Mouse (Mus musculus) midbrain, embryonic 16.5 days (tissue): Measurements from ENCODE around the gene Eif3a. TPM values are rescaled to one million over a fixed set of nuclear protein-coding genes. Genes with fewer than 3 reads are reported as not detected.

ENCODE experiments used
- ATAC-seq: fragments of 200-750 bp; cut with Nextera tagmentation; 2 replicates; pipeline ENCODE4 v1.8.0; 2017; ENCODE audit warnings: moderate TSS enrichment
- H3K27ac ChIP-seq: fragments of 300-500 bp; sonication (generic); 2 replicates; pipeline ENCODE4 v1.5.1; 2014; ENCODE audit warnings: mild to moderate bottlenecking, low read length, mixed read lengths
- H3K27me3 ChIP-seq: fragments of 300-500 bp; sonication (generic); 2 replicates; pipeline ENCODE4 v1.6.1; 2014; ENCODE audit warnings: low read depth, low read length, mixed read lengths; ENCODE audit not compliant: control insufficient read depth, insufficient read depth
- H3K36me3 ChIP-seq: fragments of 300-500 bp; sonication (generic); 2 replicates; pipeline ENCODE4 v1.6.1; 2014; ENCODE audit warnings: mild to moderate bottlenecking, low read length, moderate library complexity, mixed read lengths; ENCODE audit not compliant: control insufficient read depth, insufficient read depth
- H3K4me1 ChIP-seq: fragments of 300-500 bp; sonication (generic); 2 replicates; pipeline ENCODE4 v1.6.1; 2014; ENCODE audit warnings: mild to moderate bottlenecking, low read length, mixed read lengths; ENCODE audit not compliant: control insufficient read depth, insufficient read depth
- H3K4me2 ChIP-seq: fragments of 300-500 bp; sonication (generic); 2 replicates; pipeline ENCODE4 v1.6.1; 2014; ENCODE audit warnings: mild to moderate bottlenecking, low read length, mixed read lengths
- H3K4me3 ChIP-seq: fragments of 300-500 bp; sonication (generic); 2 replicates; pipeline ENCODE4 v1.5.1; 2014; ENCODE audit warnings: low read depth, mild to moderate bottlenecking, low read length, moderate library complexity, mixed read lengths
- H3K9ac ChIP-seq: fragments of 300-500 bp; sonication (generic); 2 replicates; pipeline ENCODE4 v1.6.1; 2014; ENCODE audit warnings: low read depth, low read length, mixed read lengths
- H3K9me3 ChIP-seq: fragments of 300-500 bp; sonication (generic); replicated peaks from 2 replicates; pipeline ENCODE4 v1.6.1; 2014; ENCODE audit warnings: mild to moderate bottlenecking, low read length, mixed read lengths; ENCODE audit not compliant: control insufficient read depth, poor library complexity, severe bottlenecking
- WGBS: fragments of 180-500 bp; shearing (Covaris S2); extraction: QIAGEN DNeasy Blood & Tissue Kit; methylation state at CpG from one replicate; pipeline ENCODE4 v1.1.7; 2014; 5-methylcytosine and 5-hydroxymethylcytosine counted together
- polyA plus RNA-seq: library from polyadenylated mRNA; unstranded; fragments of >200 nt; fragmentation: Nextera tagmentation; extraction: Ambion mirVana; gene quantifications from 2 replicates; pipeline ENCODE4 v1.2.1, GENCODE M21; 2015

Gene Eif3a
- 102 and 112 TPM in 2 replicates for polyA plus RNA-seq

DNA sequence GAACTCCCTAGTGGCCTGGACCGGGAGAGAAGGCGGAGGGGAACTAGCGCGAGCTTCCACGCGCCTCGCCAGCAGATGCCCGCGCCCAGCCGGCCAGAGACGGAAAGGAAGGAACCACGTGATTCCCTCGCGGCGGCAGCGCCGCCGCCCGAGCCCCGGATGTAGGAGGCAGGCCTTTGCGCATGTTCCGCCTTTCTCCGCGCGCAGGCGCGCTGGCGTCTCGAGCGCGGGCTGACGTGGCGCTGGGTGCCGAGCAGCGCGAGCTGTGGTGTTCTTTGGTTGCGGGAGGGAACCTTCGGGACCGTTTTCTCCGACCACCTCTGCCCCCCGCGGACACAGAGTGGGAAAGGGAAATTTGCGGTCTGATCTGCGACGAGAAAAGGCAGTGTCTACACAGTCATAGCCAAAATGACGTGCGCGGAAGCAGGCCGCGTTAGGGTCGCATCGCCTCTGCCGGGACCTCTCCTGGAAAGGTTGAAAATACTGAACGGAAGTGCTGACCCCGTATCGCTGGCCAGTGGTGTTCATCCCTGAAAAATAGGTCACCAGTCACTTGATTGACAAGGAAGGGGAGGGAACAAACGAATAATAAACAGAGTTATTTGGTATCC, at the start of gene Eif3a:
Gene Eif3a, minus strand, starts transcription at position 108 of the 611 bp plus-strand sequence.
- H3K36me3 ChIP-seq, result no peaks in the 10 kb centered on the region
- ATAC-seq, result peak; percentile 96
- under 1% methylated on average over 57 of the region's 57 CpGs for WGBS

DNA sequence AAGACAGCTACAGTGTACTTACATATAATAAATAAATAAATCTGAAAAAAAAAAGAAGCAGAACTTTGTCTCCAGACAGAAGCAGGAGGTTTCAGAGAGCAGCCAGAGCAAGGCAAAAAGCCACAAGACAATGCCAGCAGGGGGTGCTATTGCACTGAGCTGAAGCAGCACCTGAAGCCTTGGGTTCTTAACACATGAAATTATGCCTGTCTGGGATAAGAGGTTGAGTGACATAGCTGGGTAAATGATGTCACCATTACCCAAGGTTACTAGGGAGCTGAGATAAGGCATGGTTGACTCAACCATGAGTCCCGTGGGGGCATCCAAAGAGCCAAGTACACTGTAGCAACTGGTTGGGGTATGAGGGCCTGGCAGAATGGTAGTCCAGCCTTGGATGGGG, 47.3 kb upstream of the Eif3a start:
- H3K27ac ChIP-seq, result no peak overlapping the region
- WGBS, result 64% methylated on average over 1 of the region's 1 CpGs
- H3K4me3 ChIP-seq, result no peak overlapping the region
- H3K27me3 ChIP-seq, result no peaks in the 10 kb centered on the region
- peaks cover 33% of the 10 kb centered on the region for H3K36me3 ChIP-seq
- H3K4me2 ChIP-seq, result no peak overlapping the region
- no peaks in the 10 kb centered on the region for H3K9me3 ChIP-seq
- no peaks in the 10 kb centered on the region for H3K4me1 ChIP-seq
- no peak for ATAC-seq
- no peak overlapping the region for H3K9ac ChIP-seq

More for the DNA sequence above, at the start of gene Eif3a:
- no peaks in the 10 kb centered on the region for H3K9me3 ChIP-seq
- H3K4me3 ChIP-seq, result peak within 1 kb of the TSS; percentile 73
- H3K9ac ChIP-seq, result peak within 1 kb of the TSS; percentile 96
- H3K27me3 ChIP-seq, result no peaks in the 10 kb centered on the region
- H3K4me1 ChIP-seq, result peaks cover 23% of the 10 kb centered on the region
- H3K4me2 ChIP-seq, result peak within 1 kb of the TSS; percentile 81
- H3K27ac ChIP-seq, result peak within 1 kb of the TSS; percentile 96

- H3K9ac ChIP-seq, result no peak overlapping the region
- no peak overlapping the region for H3K4me3 ChIP-seq
- no peak overlapping the region for H3K27ac ChIP-seq
- no peak for ATAC-seq
- H3K9me3 ChIP-seq, result no peaks in the 10 kb centered on the region
- H3K4me2 ChIP-seq, result no peak overlapping the region
- no peaks in the 10 kb centered on the region for H3K27me3 ChIP-seq
- H3K4me1 ChIP-seq, result no peaks in the 10 kb centered on the region
- peaks cover 19% of the 10 kb centered on the region for H3K36me3 ChIP-seq
- 95% methylated on average over 6 of the region's 6 CpGs for WGBS
These were observed 28.2 kb upstream of the Eif3a start for GRCm38 (mm10) chr19:60818677-60819076.

- ATAC-seq, result no peak
- no peak overlapping the region for H3K9ac ChIP-seq
- peaks cover 5% of the 10 kb centered on the region for H3K36me3 ChIP-seq
- H3K9me3 ChIP-seq, result no peaks in the 10 kb centered on the region
- no peaks in the 10 kb centered on the region for H3K27me3 ChIP-seq
- H3K27ac ChIP-seq, result no peak overlapping the region
- peaks cover 9% of the 10 kb centered on the region for H3K4me1 ChIP-seq
- 98% methylated on average over 6 of the region's 6 CpGs for WGBS
- H3K4me3 ChIP-seq, result no peak overlapping the region
- H3K4me2 ChIP-seq, result no peak overlapping the region
These were observed 22.7 kb upstream of the Eif3a start for GRCm38 (mm10) chr19:60813133-60813532.

DNA sequence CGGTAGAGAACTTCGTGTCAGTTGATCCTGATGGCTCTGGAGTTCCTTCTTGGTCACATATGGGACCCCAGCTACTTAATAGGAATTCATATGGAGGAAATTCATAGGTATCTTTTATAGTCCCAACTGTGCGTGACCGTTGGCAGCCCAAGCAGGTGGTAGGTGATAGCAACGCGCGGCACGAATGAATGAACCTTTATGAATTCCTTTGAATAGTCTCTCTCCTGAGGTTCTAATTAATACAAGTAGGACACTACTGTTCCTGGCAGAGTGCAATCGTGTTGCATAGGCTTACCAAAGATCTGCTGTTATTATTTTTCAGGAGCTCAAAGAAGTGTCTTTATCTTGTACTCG, 21.6 kb upstream of the Eif3a start:
- Histone ChIP-seq H3K9me3 (no peaks in the 10 kb centered on the region), H3K36me3 (peaks cover 5% of the 10 kb centered on the region), H3K4me2 (peak overlapping the region; percentile 67), H3K27me3 (no peaks in the 10 kb centered on the region), H3K4me3 (peak overlapping the region; percentile 63), H3K4me1 (peaks cover 9% of the 10 kb centered on the region), H3K27ac (0 out of 2 replicates have a peak overlapping the region, but pooled peaks have one; percentile 77), H3K9ac (peak overlapping the region; percentile 80)
- WGBS, result 15% methylated on average over 10 of the region's 10 CpGs
- no peak for ATAC-seq

DNA sequence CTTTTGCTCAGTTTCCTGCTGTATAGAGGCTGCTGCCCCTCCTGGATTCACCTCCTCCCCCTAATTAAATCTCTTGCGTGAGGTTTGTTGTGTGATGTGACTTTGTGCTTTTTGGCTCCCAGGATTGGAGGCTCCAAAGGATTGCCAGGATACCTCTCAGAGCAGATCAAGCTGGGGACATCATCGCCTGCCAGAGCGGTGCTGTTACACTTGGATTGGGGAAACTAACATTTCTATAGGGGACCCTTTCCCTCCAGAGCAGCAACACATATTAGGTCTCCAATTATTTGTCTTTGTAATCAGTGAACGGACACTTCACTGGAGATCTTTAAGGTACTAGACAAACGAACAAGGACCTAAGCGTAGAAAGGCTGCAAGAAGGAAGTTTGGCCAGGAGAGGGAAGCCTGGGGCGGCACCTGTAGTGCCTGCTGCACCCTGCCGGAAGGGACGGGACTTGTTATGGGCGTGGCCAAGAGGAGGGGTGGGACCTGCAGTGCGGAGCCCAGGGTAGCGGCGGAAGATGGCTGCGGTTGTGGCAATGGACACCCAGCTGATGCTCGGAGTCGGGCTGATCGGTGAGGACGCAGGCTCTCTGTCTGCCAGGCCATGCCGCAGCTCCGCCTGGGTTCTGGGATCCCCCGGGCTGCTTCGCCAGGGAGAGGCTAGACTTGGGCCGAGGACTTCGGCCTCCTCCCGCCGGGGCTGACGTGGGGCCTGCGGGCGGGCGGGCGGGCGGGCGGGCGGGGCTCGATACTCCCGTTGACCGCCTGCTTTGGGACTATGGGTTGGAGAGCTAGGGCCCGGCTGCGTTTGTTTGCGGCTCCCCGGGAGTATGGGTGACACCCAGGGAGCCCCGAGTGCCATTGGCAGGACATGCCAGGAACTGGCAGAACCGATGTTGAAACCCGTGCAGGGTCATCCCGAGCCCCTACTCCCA, 20.9 kb upstream of the Eif3a start, which contains the start of gene Fam45a:
Gene Fam45a, plus strand, starts transcription at position 488 of the 938 bp plus-strand sequence.
- peaks cover 9% of the 10 kb centered on the region for H3K4me1 ChIP-seq
- WGBS, result 2% methylated on average over 29 of the region's 45 CpGs
- ATAC-seq, result peak; percentile 100

GRCm38 (mm10) chr19:60809927-60810326, 19.5 kb upstream of the Eif3a start:
- H3K27ac ChIP-seq, result no peak overlapping the region
- no peak for ATAC-seq
- H3K27me3 ChIP-seq, result no peaks in the 10 kb centered on the region
- no peak overlapping the region for H3K4me3 ChIP-seq
- 93% methylated on average over 2 of the region's 2 CpGs for WGBS
- H3K9ac ChIP-seq, result no peak overlapping the region
- no peak overlapping the region for H3K4me2 ChIP-seq
- no peaks in the 10 kb centered on the region for H3K9me3 ChIP-seq
- peaks cover 9% of the 10 kb centered on the region for H3K4me1 ChIP-seq
- no peaks in the 10 kb centered on the region; the same call in 1 of the 2 replicates for H3K36me3 ChIP-seq

More for the DNA sequence above, 20.9 kb upstream of the Eif3a start, which contains the start of gene Fam45a:
- H3K9ac ChIP-seq, result peak within 1 kb of the TSS; percentile 80
- H3K9me3 ChIP-seq, result no peaks in the 10 kb centered on the region
- H3K27ac ChIP-seq, result peak within 1 kb of the TSS; percentile 77
- peak within 1 kb of the TSS; percentile 67 for H3K4me2 ChIP-seq
- H3K27me3 ChIP-seq, result no peaks in the 10 kb centered on the region
- H3K4me3 ChIP-seq, result peak within 1 kb of the TSS; percentile 63
- peaks cover 5% of the 10 kb centered on the region; the same call in 1 of the 2 replicates for H3K36me3 ChIP-seq

DNA sequence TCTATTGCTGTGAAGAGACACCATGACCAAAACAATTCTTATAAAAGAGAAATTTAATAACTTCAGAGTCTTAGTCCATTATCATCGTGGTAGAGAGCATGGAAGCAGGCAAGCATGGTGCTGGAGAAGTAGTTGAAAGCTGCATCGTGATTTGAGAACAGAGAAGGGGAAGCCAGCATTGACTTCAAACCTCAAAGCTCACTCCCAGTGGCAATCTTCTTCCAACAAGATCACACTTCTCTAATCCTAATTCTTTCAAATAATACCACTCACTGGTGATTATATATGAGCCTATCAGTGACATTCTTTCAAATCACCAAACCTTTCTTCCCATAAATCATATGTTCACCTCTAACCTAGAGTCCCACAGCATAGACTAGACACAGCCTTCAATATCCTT, 14.4 kb upstream of the Eif3a start:
- Histone ChIP-seq H3K27me3 (no peaks in the 10 kb centered on the region), H3K36me3 (no peaks in the 10 kb centered on the region), H3K4me2 (no peak overlapping the region), H3K4me1 (no peaks in the 10 kb centered on the region), H3K9me3 (no peaks in the 10 kb centered on the region), H3K4me3 (no peak overlapping the region), H3K9ac (no peak overlapping the region), H3K27ac (no peak overlapping the region)
- ATAC-seq, result no peak
- 61% methylated on average over 2 of the region's 2 CpGs for WGBS
